Mouse (Mus musculus) regulatory T cell (primary cell): ENCODE results near the gene Gm42906.

ENCODE experiments used
- in situ Hi-C: fragments of 300-600 bp; cut with MboI, MseI; formaldehyde crosslinking; loops from one replicate; pipeline ENCODE4 v1.15.1; 2025; ENCODE audit warnings: high pct_unique_total_duplicates

Gm42906 gene

GRCm38 (mm10) chr5:151151549-151151948 lies 276.4 kb downstream of the Gm42906 start:
- in situ Hi-C loops: no loop called here

GRCm38 (mm10) chr5:151149509-151149908 lies 278.5 kb downstream of the Gm42906 start:
- in situ Hi-C loops: no loop called here

GRCm38 (mm10) chr5:151148079-151148478 lies 279.9 kb downstream of the Gm42906 start:
- in situ Hi-C loops: no loop called here

GRCm38 (mm10) chr5:151145807-151146206 lies 282.2 kb downstream of the Gm42906 start:
- in situ Hi-C loops: no loop called here

- in situ Hi-C loops: no loop called here
Observed at GRCm38 (mm10) chr5:151143955-151144354, 284.0 kb downstream of the Gm42906 start.

- in situ Hi-C loops: no loop called here
Observed at GRCm38 (mm10) chr5:151142671-151143601, 285.0 kb downstream of the Gm42906 start.

- in situ Hi-C loops: no loop called here
Observed at GRCm38 (mm10) chr5:151142241-151142640, 285.7 kb downstream of the Gm42906 start.

- in situ Hi-C loops: no loop called here
Observed at GRCm38 (mm10) chr5:151137901-151138300, 290.1 kb downstream of the Gm42906 start.

- in situ Hi-C loops: no loop called here
Observed at GRCm38 (mm10) chr5:151137311-151137710, 290.7 kb downstream of the Gm42906 start.

GRCm38 (mm10) chr5:151135965-151136364 lies 292.0 kb downstream of the Gm42906 start:
- in situ Hi-C loops: no loop called here

GRCm38 (mm10) chr5:151135078-151135826 lies 292.7 kb downstream of the Gm42906 start:
- in situ Hi-C loops: no loop called here

GRCm38 (mm10) chr5:151134202-151134601 lies 293.8 kb downstream of the Gm42906 start:
- in situ Hi-C loops: no loop called here

- in situ Hi-C loops: no loop called here
Observed at GRCm38 (mm10) chr5:151133744-151134143, 294.2 kb downstream of the Gm42906 start.

- in situ Hi-C loops: no loop called here
Observed at GRCm38 (mm10) chr5:151129762-151130161, 298.2 kb downstream of the Gm42906 start.

GRCm38 (mm10) chr5:151127298-151127717 lies 300.7 kb downstream of the Gm42906 start:
- in situ Hi-C loops: no loop called here

GRCm38 (mm10) chr5:151126608-151127005 lies 301.4 kb downstream of the Gm42906 start:
- in situ Hi-C loops: no loop called here

- in situ Hi-C loops: no loop called here
Observed at GRCm38 (mm10) chr5:151125985-151126607, 301.9 kb downstream of the Gm42906 start.

- in situ Hi-C loops: no loop called here
Observed at GRCm38 (mm10) chr5:151117846-151118245, 310.1 kb downstream of the Gm42906 start.

GRCm38 (mm10) chr5:151116192-151116887 lies 311.6 kb downstream of the Gm42906 start:
- in situ Hi-C loops: no loop called here

- in situ Hi-C loops: no loop called here
Observed at GRCm38 (mm10) chr5:151112743-151113142, 315.2 kb downstream of the Gm42906 start.

- in situ Hi-C loops: no loop called here
Observed at GRCm38 (mm10) chr5:151111080-151111871, 316.7 kb downstream of the Gm42906 start.
